Mouse (Mus musculus): ENCODE results near the gene 4933427I04Rik.
A peak's percentile ranks its signal among the peaks of the same experiment; 100 is the strongest.

Gene 4933427I04Rik

GRCm38 (mm10) chr4:123859379-123859778, at the start of gene 4933427I04Rik:
TSS of gene 4933427I04Rik (plus strand) at chr4:123859679.
- DNase-seq = no peak

DNA sequence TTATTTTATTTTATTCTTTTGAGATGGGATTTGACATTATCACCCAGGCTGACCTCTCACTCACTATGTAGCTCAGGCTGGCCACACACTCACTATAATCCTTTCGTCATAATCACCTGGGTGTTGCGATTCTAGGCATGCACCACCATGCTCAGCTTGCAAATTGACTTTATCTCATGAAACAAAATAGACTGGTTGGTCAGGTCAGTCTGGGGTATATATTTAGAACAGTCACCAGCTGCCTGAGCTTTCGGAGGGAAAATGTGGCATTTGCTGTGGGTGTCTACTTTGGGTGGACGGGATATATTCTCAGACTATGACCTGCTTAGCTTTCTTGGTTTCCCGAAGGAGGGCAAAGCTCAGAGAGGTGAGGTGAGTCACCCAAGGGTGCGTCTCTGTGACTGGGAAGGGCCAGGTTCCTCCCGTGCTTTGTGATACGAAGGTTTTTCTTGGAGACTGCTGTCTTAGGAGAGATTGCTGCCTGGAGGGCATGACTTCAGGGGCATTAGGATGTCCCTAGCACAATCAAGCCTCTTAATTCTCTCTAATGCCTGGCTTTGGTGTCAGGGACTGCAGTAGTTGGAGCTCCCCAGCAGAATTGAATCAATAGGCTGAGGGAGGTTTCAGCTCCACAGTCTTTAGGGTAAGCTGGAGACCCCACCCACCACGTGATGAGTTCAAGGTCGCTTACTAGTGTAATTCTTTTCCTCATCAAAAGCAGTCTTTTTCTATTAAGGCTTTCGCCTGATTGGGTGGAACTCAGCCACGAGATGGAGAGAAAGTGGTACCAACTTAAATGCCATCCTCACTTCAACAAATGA, 48.8 kb upstream of the 4933427I04Rik start:
- DNase-seq = no peak

- no peak for DNase-seq
Measured at GRCm38 (mm10) chr4:123812525-123812924, 47.0 kb upstream of the 4933427I04Rik start.

DNA sequence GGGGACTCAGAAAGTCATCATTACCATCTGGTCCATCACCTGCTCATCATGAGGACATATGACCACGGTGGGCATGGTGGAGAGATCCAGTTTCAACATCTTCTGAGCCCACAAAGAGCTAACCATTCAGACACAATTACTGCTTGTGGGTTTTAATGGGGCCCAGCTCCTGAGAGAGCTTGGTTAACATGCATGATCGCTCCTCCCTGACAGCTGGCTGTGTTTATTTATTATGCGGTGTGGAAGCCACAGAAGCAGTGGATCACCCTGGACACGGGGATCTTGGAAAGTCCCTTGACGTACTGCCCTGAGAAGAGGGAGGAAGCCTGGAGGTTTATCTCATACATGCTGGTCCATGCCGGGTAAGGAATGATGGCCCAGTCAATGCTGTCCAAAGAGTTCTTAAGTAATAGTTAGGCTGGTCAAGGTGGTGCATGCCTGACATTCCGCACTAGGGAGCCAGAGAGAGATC, 45.4 kb upstream of the 4933427I04Rik start:
- no peak for DNase-seq

DNA sequence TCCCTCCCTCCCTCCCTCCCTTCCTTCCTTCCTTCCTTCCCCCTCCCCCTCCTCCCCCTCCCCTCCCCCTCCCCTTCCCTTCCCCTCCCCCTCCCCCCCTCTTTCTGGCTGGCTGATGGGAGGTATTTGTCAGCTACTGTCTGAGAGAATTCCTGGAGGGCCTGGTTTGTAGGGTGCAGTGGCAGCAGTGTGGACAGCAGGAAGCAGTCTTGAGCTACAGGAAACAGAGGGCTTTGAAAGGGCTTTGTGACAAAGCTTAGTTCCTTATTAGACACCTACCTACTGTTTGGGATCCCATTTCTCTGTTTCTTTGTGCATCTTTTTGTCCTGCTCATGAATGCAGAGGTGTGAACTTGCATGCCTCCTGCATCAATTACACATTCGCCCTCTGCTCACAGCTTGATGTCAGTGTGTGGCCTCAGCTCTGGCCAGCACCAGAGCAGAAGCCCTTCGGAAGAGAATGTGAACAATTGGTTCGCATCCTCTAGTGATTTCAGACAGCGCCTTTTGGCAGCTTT, 40.3 kb upstream of the 4933427I04Rik start:
- no peak for DNase-seq

- no peak for DNase-seq
Measured at GRCm38 (mm10) chr4:123842126-123842525, 17.4 kb upstream of the 4933427I04Rik start.

DNA sequence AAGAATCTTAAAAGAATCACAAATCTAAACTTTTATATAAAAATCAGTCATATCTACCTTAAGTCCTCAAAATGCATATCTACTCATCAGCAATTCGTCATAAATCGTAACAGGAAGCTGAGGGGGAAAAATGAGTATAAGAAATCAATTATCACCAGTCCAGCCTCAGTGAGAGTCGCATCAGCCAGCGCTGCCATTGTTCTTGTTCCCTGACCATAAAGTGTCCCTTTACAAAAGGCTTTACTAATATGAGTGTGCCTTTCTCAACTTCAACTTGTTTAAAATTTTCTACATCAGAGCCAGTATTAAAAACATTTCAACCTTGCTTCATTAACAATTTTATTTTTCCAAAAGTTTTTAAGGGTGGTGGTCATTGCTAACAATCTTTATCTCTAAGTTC, 2.6 kb upstream of the 4933427I04Rik start:
- DNase-seq = no peak

DNA sequence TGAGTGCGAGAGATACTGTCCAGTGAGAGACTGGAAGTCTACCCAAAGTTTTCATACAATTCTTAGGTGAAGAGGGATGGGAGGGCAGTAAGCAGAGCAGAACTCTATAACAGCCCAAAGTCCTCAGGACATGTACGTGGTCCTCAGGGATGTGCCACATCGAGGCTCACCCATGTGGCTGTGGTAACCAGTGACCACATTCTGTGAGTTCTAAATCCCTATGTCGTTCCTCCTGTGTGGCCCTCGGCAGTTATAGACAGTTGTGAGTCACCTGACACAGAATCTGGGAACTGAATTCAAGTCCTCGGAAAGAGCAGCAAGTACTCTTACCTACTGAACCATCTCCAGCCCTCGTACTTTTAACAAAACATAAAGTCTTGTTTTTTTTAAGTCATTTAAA, 1.4 kb upstream of the 4933427I04Rik start:
- no peak for DNase-seq

- no peak for DNase-seq
Measured at GRCm38 (mm10) chr4:123859803-123860202, 324 bp downstream of the 4933427I04Rik start.

- no peak for DNase-seq
Measured at GRCm38 (mm10) chr4:123860621-123861020, 1.1 kb downstream of the 4933427I04Rik start.

DNA sequence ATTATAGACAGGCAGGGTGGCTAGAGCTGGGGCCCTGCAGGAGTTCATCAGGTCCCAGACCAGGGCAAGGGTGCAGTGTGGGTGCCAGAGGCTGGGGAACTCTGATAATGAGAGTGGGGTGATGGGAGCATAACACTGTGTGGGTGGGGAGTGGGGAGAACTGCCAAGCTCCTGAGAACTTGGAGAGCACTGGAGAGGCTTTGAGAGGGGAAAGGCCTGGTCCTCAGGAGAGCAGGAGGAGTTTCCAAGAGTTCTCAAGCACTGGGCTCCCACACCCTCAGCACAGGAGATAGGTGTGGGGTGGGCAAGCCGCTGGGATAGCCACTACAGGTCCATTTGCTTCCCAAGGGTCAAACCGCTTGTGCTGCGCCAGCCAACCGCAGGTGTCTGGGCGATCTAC, 34.2 kb downstream of the 4933427I04Rik start:
- DNase-seq = no peak

- no peak for DNase-seq
Measured at GRCm38 (mm10) chr4:123894295-123894694, 34.8 kb downstream of the 4933427I04Rik start.

- DNase-seq = no peak
Measured at GRCm38 (mm10) chr4:123898696-123899095, 39.2 kb downstream of the 4933427I04Rik start.

DNA sequence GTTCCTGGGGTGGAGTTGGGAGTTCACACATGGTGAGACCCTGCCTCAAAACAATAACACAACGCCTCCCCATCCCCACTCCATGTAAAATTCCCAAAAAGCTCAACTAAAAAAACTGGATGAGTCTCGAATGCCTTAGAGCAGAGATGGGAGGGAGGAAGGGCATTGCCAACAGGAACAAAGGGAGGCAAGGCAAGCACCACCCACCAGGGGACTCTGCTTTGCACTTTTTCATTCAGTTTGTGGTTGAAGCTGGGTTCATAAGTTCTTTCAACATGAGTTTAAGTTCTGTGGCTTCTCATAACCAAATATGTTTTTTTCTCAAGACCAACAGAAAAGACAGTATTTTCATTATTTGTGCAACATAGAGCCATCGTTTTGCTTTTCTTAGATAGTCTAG, 44.0 kb downstream of the 4933427I04Rik start:
- no peak for DNase-seq

DNA sequence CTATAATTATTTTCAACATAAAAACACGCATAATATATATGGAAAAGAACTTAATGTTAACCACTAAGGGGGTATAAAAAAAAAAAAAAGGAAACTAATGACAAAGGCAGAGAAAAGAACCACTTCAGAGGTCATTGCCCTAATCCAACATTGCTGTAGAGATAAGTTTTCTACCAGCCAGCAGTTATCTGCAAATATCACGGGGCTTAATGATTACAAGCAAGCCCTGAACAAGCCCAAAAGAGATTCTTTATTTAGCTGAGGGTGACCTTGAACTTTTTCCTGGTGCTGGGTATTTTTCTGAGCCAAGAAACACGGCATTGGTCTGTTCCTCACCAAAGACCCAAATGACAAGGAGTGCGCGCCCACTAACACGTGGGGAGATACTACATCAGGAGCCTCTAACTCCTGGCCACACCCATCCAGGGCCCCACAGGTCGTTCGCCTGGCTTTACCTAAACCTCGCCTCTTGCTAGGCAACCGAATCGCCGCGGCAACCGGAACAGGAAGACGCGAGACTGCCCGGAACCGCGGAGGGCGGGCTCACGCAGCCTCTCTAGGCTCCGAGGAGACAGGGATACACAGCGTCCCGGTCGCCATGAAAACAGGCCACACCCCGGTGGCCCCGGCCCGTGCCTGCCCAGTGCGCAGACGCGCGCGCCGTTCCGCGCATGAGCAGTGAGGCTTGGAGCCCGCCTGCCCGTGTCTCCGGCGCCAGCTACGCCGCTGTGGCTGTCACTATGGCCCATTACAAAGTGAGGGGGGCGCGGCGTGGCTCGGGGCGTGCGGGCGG, 45.0 kb downstream of the 4933427I04Rik start, which contains the start of gene Mycbp:
Mycbp (plus strand) TSS at position 500 of the 793 bp plus-strand sequence.
- DNase-seq = peak; percentile 98

GRCm38 (mm10) chr4:123905126-123905668, 45.7 kb downstream of the 4933427I04Rik start:
- no peak for DNase-seq

- DNase-seq = no peak
Measured at GRCm38 (mm10) chr4:123911503-123911902, 52.0 kb downstream of the 4933427I04Rik start.

GRCm38 (mm10) chr4:123912431-123912830, 53.0 kb downstream of the 4933427I04Rik start:
- DNase-seq = no peak

Data from layer of hippocampus, adult 9-11 months (tissue).